Mouse (Mus musculus): ENCODE data around the gene Ssxb1.
"Not testable (repeated sequence)": the region's sequence is repeated elsewhere in the genome, so short reads cannot be mapped to it uniquely, and the experiment has no call there.

Gene Ssxb1

GRCm38 (mm10) chrX:8413005-8413404, at the start of gene Ssxb1:
Gene Ssxb1, plus strand, starts transcription at chrX:8413305.
- DNase-seq (ENCODE audit: low read depth, low spot score); H3K27me3 ChIP-seq (ENCODE audit: control insufficient read depth, insufficient read depth, low read length, poor library complexity, severe bottlenecking); H3K36me3 ChIP-seq (ENCODE audit: control insufficient read depth, insufficient read depth, low read length, poor library complexity, severe bottlenecking): not testable (repeated sequence)

GRCm38 (mm10) chrX:8366678-8367077, 46.4 kb upstream of the Ssxb1 start, which contains the start of gene Ssxb9:
Gene Ssxb9, plus strand, starts transcription at chrX:8366978.
- not testable (repeated sequence) for DNase-seq (ENCODE audit: low read depth, low spot score); H3K27me3 ChIP-seq (ENCODE audit: control insufficient read depth, insufficient read depth, low read length, poor library complexity, severe bottlenecking); H3K36me3 ChIP-seq (ENCODE audit: control insufficient read depth, insufficient read depth, low read length, poor library complexity, severe bottlenecking)

GRCm38 (mm10) chrX:8461626-8462025, 48.5 kb downstream of the Ssxb1 start, which contains the start of gene Ssxb2:
Gene Ssxb2, minus strand, starts transcription at chrX:8461726.
- H3K36me3 ChIP-seq (ENCODE audit: control insufficient read depth, insufficient read depth, low read length, poor library complexity, severe bottlenecking); DNase-seq (ENCODE audit: low read depth, low spot score); H3K27me3 ChIP-seq (ENCODE audit: control insufficient read depth, insufficient read depth, low read length, poor library complexity, severe bottlenecking): not testable (repeated sequence)
